ENCODE assay signal across 15 mouse cellular contexts in genomic region chr5:77469236-77469766, GRCm38 (mm10).
DNase-seq lines count a peak whose midpoint lies in the region; ATAC-seq and TF ChIP-seq lines count a peak whose summit lies in the region.
"Had no signal": no experiment of that assay in that cellular context is flagged by ENCODE, and none has a peak within 500 bp of the region (broad histone marks: within the 10 kb centered on the region; RNA-seq: fewer than 3 reads in every experiment).

No protein-coding gene starts in this region.

- no peak overlapping the region for H3K9ac ChIP-seq in kidney, embryonic 14.5 days (ENCODE audit: low read depth, low read length)
- no peak overlapping the region for H3K9ac ChIP-seq in kidney, postnatal 0 days (ENCODE audit: low read depth, low read length)
- H3K9ac ChIP-seq: forebrain, embryonic 13.5 days; forebrain, postnatal 0 days; heart, embryonic 15.5 days had no signal

- no peak for TF ChIP-seq POLR2A in kidney, adult 2 months (IDR thresholded peaks at IDR 0.05; ENCODE audit: low read depth, low read length)

- H3K9me3 ChIP-seq in kidney, embryonic 14.5 days (ENCODE audit: control insufficient read depth, low read length): no peaks in the 10 kb centered on the region
- no peaks in the 10 kb centered on the region for H3K9me3 ChIP-seq in kidney, postnatal 0 days (replicated peaks; ENCODE audit: low read length)
- H3K9me3 ChIP-seq: embryonic facial prominence, embryonic 10.5 days; forebrain, embryonic 13.5 days; heart, embryonic 15.5 days; hindbrain, embryonic 10.5 days had no signal

- 17% methylated on average over 15 of the region's 15 CpGs for WGBS in kidney, adult 2 months
- WGBS in kidney, embryonic 14.5 days: 26% methylated on average over 15 of the region's 15 CpGs
- 23% methylated on average over 15 of the region's 15 CpGs for WGBS in kidney, postnatal 0 days

- TF ChIP-seq CTCF in kidney, adult 2 months (conservative IDR thresholded peaks at IDR 0.05; ENCODE audit: insufficient read depth, insufficient read length, low read depth, low read length): no peak
- no peak for TF ChIP-seq CTCF in kidney, postnatal 0 days (IDR thresholded peaks at IDR 0.05; ENCODE audit: low read depth)

- H3K36me3 ChIP-seq in kidney, adult 2 months (ENCODE audit: control insufficient read depth, insufficient read depth, low read length): no peaks in the 10 kb centered on the region
- H3K36me3 ChIP-seq in kidney, embryonic 14.5 days (ENCODE audit: control insufficient read depth, insufficient read depth, low read length): no peaks in the 10 kb centered on the region
- H3K36me3 ChIP-seq in kidney, postnatal 0 days (ENCODE audit: insufficient read depth, low read length): no peaks in the 10 kb centered on the region
- H3K36me3 ChIP-seq: embryonic facial prominence, embryonic 10.5 days; heart, embryonic 15.5 days; hindbrain, embryonic 10.5 days had no signal

- no peaks in the 10 kb centered on the region for H3K4me1 ChIP-seq in kidney, adult 2 months (ENCODE audit: control insufficient read depth, insufficient read depth, low read length)
- no peaks in the 10 kb centered on the region for H3K4me1 ChIP-seq in kidney, embryonic 14.5 days (ENCODE audit: control insufficient read depth, insufficient read depth, low read length)
- no peaks in the 10 kb centered on the region for H3K4me1 ChIP-seq in kidney, postnatal 0 days (replicated peaks; ENCODE audit: insufficient read depth, low read length)
- H3K4me1 ChIP-seq: forebrain, embryonic 13.5 days; hindbrain, embryonic 10.5 days had no signal

- DNase-seq in kidney, adult 2 months: peak; percentile 52
- no peak for DNase-seq in kidney, adult 11 months
- peak; percentile 65 for DNase-seq in kidney, postnatal 0 days (ENCODE audit: low spot score)
- DNase-seq in kidney, postnatal 36 days: peak; percentile 12 to 58
- no peak for DNase-seq in urinary bladder, postnatal 14 days (ENCODE audit: low spot score)
- no peak for DNase-seq in layer of hippocampus, adult 18-20 months (ENCODE audit: low spot score in 2 of 2)
- DNase-seq: cerebellum, adult 11-12 months; forebrain, postnatal 0 days had no signal

- H3K4me2 ChIP-seq in kidney, embryonic 14.5 days (replicated peaks; ENCODE audit: low read depth, low read length): peak overlapping the region; percentile 10; the same call in 1 of the 2 replicates
- peak overlapping the region; percentile 16; the same call in 1 of the 2 replicates for H3K4me2 ChIP-seq in kidney, postnatal 0 days (ENCODE audit: low read length)
- H3K4me2 ChIP-seq: forebrain, embryonic 13.5 days; heart, embryonic 11.5 days; heart, embryonic 15.5 days had no signal

- H3K27ac ChIP-seq in kidney, adult 2 months (ENCODE audit: insufficient read depth, low read depth, low read length): no peak overlapping the region
- no peak overlapping the region for H3K27ac ChIP-seq in kidney, embryonic 14.5 days (ENCODE audit: low read depth, low read length)
- no peak overlapping the region for H3K27ac ChIP-seq in kidney, postnatal 0 days
- H3K27ac ChIP-seq: embryonic facial prominence, embryonic 10.5 days; forebrain, embryonic 13.5 days; heart, adult 2 months; heart, embryonic 15.5 days; hindbrain, embryonic 10.5 days had no signal

- H3K4me3 ChIP-seq in kidney, adult 2 months (ENCODE audit: insufficient read depth, low read depth, low read length): no peak overlapping the region
- H3K4me3 ChIP-seq in kidney, embryonic 14.5 days (ENCODE audit: low read length): no peak overlapping the region
- H3K4me3 ChIP-seq in kidney, postnatal 0 days (replicated peaks; ENCODE audit: low read depth, low read length): no peak overlapping the region
- H3K4me3 ChIP-seq: embryonic facial prominence, embryonic 10.5 days; forebrain, embryonic 13.5 days; heart, adult 2 months; heart, embryonic 15.5 days; hindbrain, embryonic 10.5 days had no signal

- 0 out of 2 replicates have a peak, but pooled peaks have one; percentile 48 for ATAC-seq in kidney, embryonic 14.5 days (ENCODE audit: low FRiP score, low TSS enrichment)
- no peak for ATAC-seq in kidney, postnatal 0 days (replicated peaks; ENCODE audit: low FRiP score, low read depth)
- ATAC-seq: forebrain, embryonic 13.5 days; forebrain, postnatal 0 days had no signal

- no peaks in the 10 kb centered on the region for H3K27me3 ChIP-seq in kidney, adult 2 months (replicated peaks; ENCODE audit: control insufficient read depth, insufficient read depth, low read length)
- H3K27me3 ChIP-seq in kidney, embryonic 14.5 days (ENCODE audit: control insufficient read depth, insufficient read depth, low read length): no peaks in the 10 kb centered on the region
- no peaks in the 10 kb centered on the region for H3K27me3 ChIP-seq in kidney, postnatal 0 days (ENCODE audit: insufficient read depth, low read length)
- H3K27me3 ChIP-seq: forebrain, embryonic 13.5 days; heart, embryonic 15.5 days had no signal

Comparison
In these comparisons a context has a peak if more than half of its experiments do, and no peak if none do; other contexts are left out.
1. DNase-seq: peak in kidney, adult 2 months (single experiment), kidney, postnatal 0 days (single experiment) and kidney, postnatal 36 days (2 of 2); none in kidney, adult 11 months (single experiment), urinary bladder, postnatal 14 days (single experiment) and layer of hippocampus, adult 18-20 months (0 of 2).